In genomic region chr15:97545034-97545433, GRCm38 (mm10) we compare ENCODE assay signal across 18 mouse cellular contexts.
A peak's percentile ranks its signal among the peaks of the same experiment; 100 is the strongest.
DNase-seq lines count a peak whose midpoint lies in the region; ATAC-seq and TF ChIP-seq lines count a peak whose summit lies in the region.
"Had no signal": no experiment of that assay in that cellular context is flagged by ENCODE, and none has a peak within 500 bp of the region (broad histone marks: within the 10 kb centered on the region; RNA-seq: fewer than 3 reads in every experiment).

No protein-coding gene starts in this region.

- 0 out of 2 replicates have a peak, but pooled peaks cover 2% of the 10 kb centered on the region for H3K9me3 ChIP-seq in heart, embryonic 11.5 days (replicated peaks; ENCODE audit: control insufficient read depth, low read length)
- H3K9me3 ChIP-seq in lung, embryonic 14.5 days (ENCODE audit: low read depth, low read length): no peaks in the 10 kb centered on the region
- H3K9me3 ChIP-seq in ES-E14 (ENCODE audit: control insufficient read depth, insufficient read depth, low read depth, low read length): no peaks in the 10 kb centered on the region
- H3K9me3 ChIP-seq: limb, embryonic 15.5 days had no signal

- intact Hi-C loops in left cerebral cortex, postnatal 14 days (cut with DNase I): no loop called here

- H3K27ac ChIP-seq in heart, embryonic 11.5 days (ENCODE audit: low read depth, low read length): no peak overlapping the region
- H3K27ac ChIP-seq in lung, embryonic 14.5 days (ENCODE audit: low read depth): no peak overlapping the region
- no peak overlapping the region for H3K27ac ChIP-seq in ES-E14 (ENCODE audit: insufficient read depth, low read depth, low read length, poor library complexity, severe bottlenecking)
- H3K27ac ChIP-seq: embryonic facial prominence, embryonic 10.5 days; heart, embryonic 13.5 days; hindbrain, embryonic 12.5 days; limb, embryonic 15.5 days had no signal

- peak; percentile 40 for TF ChIP-seq CTCF in lung, embryonic 14.5 days (IDR thresholded peaks at IDR 0.05; ENCODE audit: low read depth)

- no peaks in the 10 kb centered on the region for H3K4me1 ChIP-seq in heart, embryonic 11.5 days (ENCODE audit: control insufficient read depth, insufficient read depth, low read length)
- no peaks in the 10 kb centered on the region for H3K4me1 ChIP-seq in lung, embryonic 14.5 days (ENCODE audit: insufficient read depth)
- H3K4me1 ChIP-seq in ES-E14 (ENCODE audit: control insufficient read depth in 2 of 2, insufficient read depth in 2 of 2, low read length in 2 of 2, poor library complexity in 1 of 2): peaks cover 2 to 9% of the 10 kb centered on the region in 2 experiments; a peak in 2 of 4 replicates
- H3K4me1 ChIP-seq: embryonic facial prominence, embryonic 10.5 days; heart, embryonic 13.5 days; hindbrain, embryonic 12.5 days; limb, embryonic 15.5 days; megakaryocyte, embryonic 14.5 days had no signal

- in situ Hi-C loops in ES-E14 (cut with MboI; ENCODE audit: low sequenced_read_pairs in 2 of 2, unreplicated experiment in 2 of 2): no loop called here

- H3K36me3 ChIP-seq in heart, embryonic 11.5 days (ENCODE audit: control insufficient read depth, insufficient read depth, low read length): no peaks in the 10 kb centered on the region
- no peaks in the 10 kb centered on the region for H3K36me3 ChIP-seq in lung, embryonic 14.5 days (ENCODE audit: insufficient read depth)
- H3K36me3 ChIP-seq in ES-E14 (ENCODE audit: control insufficient read depth, insufficient read depth, low read length, poor library complexity, severe bottlenecking): no peaks in the 10 kb centered on the region
- H3K36me3 ChIP-seq in splenic B cell, adult 2 months (ENCODE audit: control insufficient read depth, insufficient read depth, low read length, poor library complexity, severe bottlenecking): no peaks in the 10 kb centered on the region
- H3K36me3 ChIP-seq: embryonic facial prominence, embryonic 10.5 days; heart, embryonic 13.5 days; hindbrain, embryonic 12.5 days; limb, embryonic 15.5 days had no signal

- H3K4me2 ChIP-seq in heart, embryonic 11.5 days: no peak overlapping the region
- no peak overlapping the region for H3K4me2 ChIP-seq in lung, embryonic 14.5 days
- H3K4me2 ChIP-seq: heart, embryonic 13.5 days; hindbrain, embryonic 12.5 days; limb, embryonic 15.5 days had no signal

- H3K4me3 ChIP-seq in heart, embryonic 11.5 days (ENCODE audit: low read depth, low read length): no peak overlapping the region
- H3K4me3 ChIP-seq in lung, embryonic 14.5 days (ENCODE audit: low read depth, low read length): no peak overlapping the region
- H3K4me3 ChIP-seq in ES-E14 (ENCODE audit: insufficient read depth in 1 of 2, low read depth in 1 of 2, low read length in 2 of 2, poor library complexity in 1 of 2, severe bottlenecking in 1 of 2): 0 out of 4 replicates have a peak overlapping the region, but pooled peaks of 1 of the 2 experiments have one; percentile 15
- H3K4me3 ChIP-seq: embryonic facial prominence, embryonic 10.5 days; heart, embryonic 13.5 days; hindbrain, embryonic 12.5 days; limb, embryonic 15.5 days; megakaryocyte, embryonic 14.5 days had no signal

- H3K27me3 ChIP-seq in heart, embryonic 11.5 days (ENCODE audit: control insufficient read depth, insufficient read depth, low read length): no peaks in the 10 kb centered on the region
- no peaks in the 10 kb centered on the region for H3K27me3 ChIP-seq in lung, embryonic 14.5 days (ENCODE audit: insufficient read depth, low read length)
- no peaks in the 10 kb centered on the region for H3K27me3 ChIP-seq in splenic B cell, adult 2 months (ENCODE audit: control insufficient read depth, insufficient read depth, low read length, poor library complexity, severe bottlenecking)
- H3K27me3 ChIP-seq: heart, embryonic 13.5 days; hindbrain, embryonic 12.5 days; limb, embryonic 15.5 days; megakaryocyte, embryonic 14.5 days had no signal

- DNase-seq in heart, adult 11 months: peak; percentile 71
- no peak for DNase-seq in lung, embryonic 14.5 days
- DNase-seq in lung, postnatal 14 days: no peak
- peak; percentile 82 for DNase-seq in ES-E14 (ENCODE audit: low read depth, low spot score)
- DNase-seq in splenic B cell, adult 2 months (ENCODE audit: low read depth, low spot score): peak; percentile 11
- DNase-seq in left cerebral cortex, postnatal 14 days (ENCODE audit: low spot score in 2 of 2): no peak
- no peak for DNase-seq in spleen, postnatal 4 days (ENCODE audit: low spot score in 2 of 2)
- DNase-seq: cerebellum, adult 18-20 months; kidney, adult 2 months; kidney, postnatal 4 days; right cerebral cortex, adult 18-20 months had no signal

- H3K9ac ChIP-seq in heart, embryonic 11.5 days (ENCODE audit: low read depth, low read length): no peak overlapping the region
- no peak overlapping the region for H3K9ac ChIP-seq in lung, embryonic 14.5 days
- H3K9ac ChIP-seq in ES-E14 (ENCODE audit: insufficient read depth, low read depth, low read length, poor library complexity, severe bottlenecking): no peak overlapping the region
- H3K9ac ChIP-seq: heart, embryonic 13.5 days; hindbrain, embryonic 12.5 days; limb, embryonic 15.5 days had no signal

- 83% methylated on average over 11 of the region's 11 CpGs for WGBS in heart, embryonic 11.5 days (ENCODE audit: insufficient replicate concordance)
- 86% methylated on average over 11 of the region's 11 CpGs for WGBS in lung, embryonic 14.5 days

- ATAC-seq in heart, embryonic 11.5 days (replicated peaks; ENCODE audit: insufficient number of reproducible peaks, low FRiP score, low TSS enrichment): no peak
- ATAC-seq in lung, embryonic 14.5 days (ENCODE audit: insufficient read depth): no peak
- ATAC-seq: activated CD4-positive, CD25-positive, alpha-beta regulatory T cell, adult 4 months had no signal

TF ChIP-seq in ES-E14, 5 proteins besides CTCF, POLR2A, EP300 and RAD21:
- TF ChIP-seq ZNF384 (IDR thresholded peaks at IDR 0.05; ENCODE audit: low read depth, low read length) (no peak), CHD2 (IDR thresholded peaks at IDR 0.05; ENCODE audit: low read depth, low read length) (no peak), HCFC1 (IDR thresholded peaks at IDR 0.05; ENCODE audit: borderline replicate concordance, insufficient read depth, low read length) (no peak), ZC3H11A (IDR thresholded peaks at IDR 0.05; ENCODE audit: borderline replicate concordance, low read depth, low read length) (no peak), MAFK (IDR thresholded peaks at IDR 0.05; ENCODE audit: insufficient read depth, low read depth, low read length) (no peak)
TF ChIP-seq in ES-E14: peak in this region for 0.

Comparison
In these comparisons a context has a peak if more than half of its experiments do, and no peak if none do; other contexts are left out.
1. DNase-seq: peak in heart, adult 11 months (single experiment), ES-E14 (single experiment) and splenic B cell, adult 2 months (single experiment); none in lung, embryonic 14.5 days (single experiment), lung, postnatal 14 days (single experiment), left cerebral cortex, postnatal 14 days (0 of 2) and spleen, postnatal 4 days (0 of 2).